Mouse (Mus musculus) ES-Bruce4 (cell line): ENCODE results near the gene Gmfg.

Experiments
- CTCF ChIP-seq: IDR thresholded peaks from one replicate; pipeline ENCODE4 v1.8.1; 2011; ENCODE audit warnings: low read depth, low read length
- POLR2A ChIP-seq: IDR thresholded peaks from one replicate; pipeline ENCODE4 v1.8.1; 2011; ENCODE audit warnings: low read length; ENCODE audit not compliant: insufficient read depth

DNA sequence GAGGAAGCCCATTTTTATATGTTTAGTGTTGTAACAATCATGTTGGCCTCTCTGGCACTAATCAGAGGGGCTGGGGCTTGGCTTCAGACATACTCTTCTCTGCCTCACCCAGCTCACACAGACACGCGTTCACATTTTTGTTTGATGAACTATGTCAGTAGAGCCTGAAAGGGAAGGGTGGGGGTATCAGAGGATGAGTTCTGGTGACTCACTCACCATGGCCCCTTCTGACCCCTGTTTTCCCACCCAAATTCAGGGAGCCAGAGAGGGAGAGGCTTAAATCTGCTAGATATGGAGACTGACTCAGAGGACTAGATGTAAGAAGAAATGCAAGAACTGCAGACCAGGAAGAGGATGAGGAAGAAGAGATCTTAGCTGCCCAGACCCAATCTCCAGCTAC, 17.8 kb upstream of the Gmfg start:
- no peak for TF ChIP-seq CTCF
- no peak for TF ChIP-seq POLR2A
